Mouse (Mus musculus) liver, embryonic 16.5 days (tissue): ENCODE data around the gene Rpl23. TPM values are rescaled to one million over a fixed set of nuclear protein-coding genes. Genes with fewer than 3 reads are reported as not detected.

Experiments used
- ATAC-seq: fragments of 200-750 bp; cut with Nextera tagmentation; 2 replicates; pipeline ENCODE4 v1.8.0; 2017; ENCODE audit warnings: low read depth, mild to moderate bottlenecking, moderate number of reproducible peaks, moderate library complexity
- H3K27ac ChIP-seq: fragments of 300-500 bp; sonication (generic); 2 replicates; pipeline ENCODE4 v1.5.1; 2014; ENCODE audit warnings: mild to moderate bottlenecking, low read length
- H3K27me3 ChIP-seq: fragments of 300-500 bp; sonication (generic); 2 replicates; pipeline ENCODE4 v1.6.1; 2014; ENCODE audit warnings: low read depth, low read length, mixed read lengths; ENCODE audit not compliant: control insufficient read depth, insufficient read depth
- H3K36me3 ChIP-seq: fragments of 300-500 bp; sonication (generic); 2 replicates; pipeline ENCODE4 v1.6.1; 2014; ENCODE audit warnings: mild to moderate bottlenecking; ENCODE audit not compliant: control insufficient read depth, insufficient read depth
- H3K4me1 ChIP-seq: fragments of 300-500 bp; sonication (generic); 2 replicates; pipeline ENCODE4 v1.6.1; 2014; ENCODE audit warnings: low read depth, low read length, mixed read lengths; ENCODE audit not compliant: control insufficient read depth
- H3K4me2 ChIP-seq: fragments of 300-500 bp; sonication (generic); 2 replicates; pipeline ENCODE4 v1.6.1; 2014; ENCODE audit warnings: low read depth, low read length, mixed read lengths
- H3K4me3 ChIP-seq: fragments of 300-500 bp; sonication (generic); 2 replicates; pipeline ENCODE4 v1.5.1; 2014; ENCODE audit warnings: low read depth, mild to moderate bottlenecking, low read length
- H3K9ac ChIP-seq: fragments of 300-500 bp; sonication (generic); 2 replicates; pipeline ENCODE4 v1.6.1; 2014; ENCODE audit warnings: low read depth, low read length
- H3K9me3 ChIP-seq: fragments of 300-500 bp; sonication (generic); replicated peaks from 2 replicates; pipeline ENCODE4 v1.6.1; 2016; ENCODE audit warnings: low read length; ENCODE audit not compliant: control insufficient read depth
- WGBS: fragments of 180-500 bp; shearing (Covaris S2); extraction: QIAGEN DNeasy Blood & Tissue Kit; methylation state at CpG from one replicate; pipeline ENCODE4 v1.1.7; 2014; ENCODE audit not compliant: insufficient replicate concordance; 5-methylcytosine and 5-hydroxymethylcytosine counted together
- polyA plus RNA-seq: library from polyadenylated mRNA; unstranded; fragments of >200 nt; fragmentation: Nextera tagmentation; extraction: Ambion mirVana; gene quantifications from 2 replicates; pipeline ENCODE4 v1.2.1, GENCODE M21; 2015

Rpl23 gene
- 232 and 261 TPM in 2 replicates for polyA plus RNA-seq

DNA sequence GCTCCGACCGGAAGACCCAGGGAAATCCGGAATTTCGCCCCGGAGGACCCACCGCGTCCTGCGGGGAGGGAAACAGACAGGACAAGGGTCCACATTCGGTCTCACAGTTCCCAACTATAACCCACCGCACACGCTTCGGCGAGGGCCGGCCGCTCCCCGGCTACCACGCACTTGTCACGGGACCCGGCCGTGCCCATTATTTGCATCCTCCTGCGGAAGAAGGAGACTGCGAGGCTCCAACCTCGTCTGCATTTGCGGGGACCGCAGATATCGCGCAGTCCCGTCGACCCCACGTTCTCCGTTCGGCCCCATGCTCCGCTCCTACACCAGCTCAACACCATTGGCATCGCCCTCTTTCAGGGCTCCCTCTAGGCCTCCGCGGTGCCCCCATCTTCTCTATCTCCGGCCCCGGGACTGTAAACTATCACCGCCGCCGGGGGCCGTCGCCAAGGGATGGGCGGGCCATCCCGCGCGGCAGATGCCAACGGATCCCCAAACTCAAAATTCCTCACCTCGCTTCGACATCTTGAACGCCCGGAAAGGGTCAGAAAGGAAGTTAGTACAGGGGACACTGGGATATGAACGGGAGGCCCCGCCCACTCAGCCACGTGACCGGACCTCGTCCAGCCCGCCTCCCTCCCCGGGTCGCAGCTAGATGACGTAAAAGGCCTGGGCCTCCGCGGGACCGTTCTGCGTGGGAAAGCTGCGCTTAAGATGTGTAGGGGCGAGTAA, at the start of gene Rpl23:
Gene Rpl23, minus strand, starts transcription at position 606 of the 732 bp plus-strand sequence.
- ATAC-seq: peak; percentile 95
- H3K4me2 ChIP-seq: peak within 1 kb of the TSS; percentile 83
- 0% methylated on average over 67 of the region's 67 CpGs for WGBS
- H3K9ac ChIP-seq: peak within 1 kb of the TSS; percentile 90
- peaks cover 21% of the 10 kb centered on the region for H3K4me1 ChIP-seq
- no peaks in the 10 kb centered on the region for H3K9me3 ChIP-seq
- peak within 1 kb of the TSS; percentile 86 for H3K4me3 ChIP-seq
- H3K36me3 ChIP-seq: peaks cover 37% of the 10 kb centered on the region
- no peaks in the 10 kb centered on the region for H3K27me3 ChIP-seq
- H3K27ac ChIP-seq: peak within 1 kb of the TSS; percentile 79

DNA sequence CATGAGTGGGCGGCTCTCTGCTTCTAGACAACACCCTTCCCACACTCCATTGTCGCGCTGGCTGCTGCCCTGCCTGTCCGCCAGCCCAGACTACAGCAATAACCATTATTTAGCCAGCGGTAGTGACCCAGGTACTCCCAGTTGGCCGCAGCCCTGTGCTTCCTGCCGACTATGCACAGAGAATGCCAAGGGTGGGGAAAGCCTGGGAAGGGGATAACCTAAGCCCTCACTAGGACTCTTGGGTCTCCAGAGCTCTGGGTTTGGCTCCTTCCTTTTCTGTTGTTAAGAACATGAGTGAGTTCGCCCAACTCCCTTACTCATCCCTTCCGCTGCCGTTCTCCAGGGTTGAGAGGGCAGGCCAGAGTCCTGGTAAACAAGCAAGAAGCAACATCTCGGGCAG, 49.8 kb upstream of the Rpl23 start:
- Histone ChIP-seq H3K9me3 (no peaks in the 10 kb centered on the region), H3K27ac (no peak overlapping the region), H3K4me2 (no peak overlapping the region), H3K27me3 (no peaks in the 10 kb centered on the region), H3K9ac (no peak overlapping the region), H3K4me3 (no peak overlapping the region), H3K36me3 (peaks cover 13% of the 10 kb centered on the region), H3K4me1 (no peaks in the 10 kb centered on the region; the same call in 1 of the 2 replicates)
- ATAC-seq: no peak
- WGBS: 75% methylated on average over 11 of the region's 11 CpGs

DNA sequence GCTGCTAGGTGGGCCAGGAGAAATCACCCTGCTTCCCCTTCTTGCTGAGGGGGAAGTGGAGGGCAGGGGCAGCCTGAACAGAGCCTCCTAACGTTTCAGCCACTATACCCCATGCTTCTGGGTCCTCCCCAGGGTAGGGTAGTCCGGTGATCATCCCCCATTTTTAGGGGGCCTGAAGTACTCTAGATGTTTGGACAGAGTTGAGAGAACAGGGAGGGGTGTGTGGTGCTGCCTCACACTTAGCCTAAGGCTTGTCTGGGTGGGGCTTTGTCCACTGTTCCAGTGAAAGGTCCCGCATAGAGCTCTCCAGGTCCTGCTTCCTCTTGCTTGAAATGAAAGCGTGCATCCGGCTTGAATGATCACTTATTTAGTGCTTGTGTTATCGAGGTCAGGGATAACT, 48.3 kb upstream of the Rpl23 start:
- H3K27ac ChIP-seq: 0 out of 2 replicates have a peak overlapping the region, but pooled peaks have one; percentile 27
- ATAC-seq: no peak
- H3K9ac ChIP-seq: no peak overlapping the region
- no peaks in the 10 kb centered on the region for H3K27me3 ChIP-seq
- WGBS: 43% methylated on average over 6 of the region's 6 CpGs
- no peak overlapping the region for H3K4me2 ChIP-seq
- no peak overlapping the region for H3K4me3 ChIP-seq
- peaks cover 5% of the 10 kb centered on the region; the same call in 1 of the 2 replicates for H3K4me1 ChIP-seq
- H3K9me3 ChIP-seq: no peaks in the 10 kb centered on the region
- H3K36me3 ChIP-seq: peaks cover 16% of the 10 kb centered on the region

DNA sequence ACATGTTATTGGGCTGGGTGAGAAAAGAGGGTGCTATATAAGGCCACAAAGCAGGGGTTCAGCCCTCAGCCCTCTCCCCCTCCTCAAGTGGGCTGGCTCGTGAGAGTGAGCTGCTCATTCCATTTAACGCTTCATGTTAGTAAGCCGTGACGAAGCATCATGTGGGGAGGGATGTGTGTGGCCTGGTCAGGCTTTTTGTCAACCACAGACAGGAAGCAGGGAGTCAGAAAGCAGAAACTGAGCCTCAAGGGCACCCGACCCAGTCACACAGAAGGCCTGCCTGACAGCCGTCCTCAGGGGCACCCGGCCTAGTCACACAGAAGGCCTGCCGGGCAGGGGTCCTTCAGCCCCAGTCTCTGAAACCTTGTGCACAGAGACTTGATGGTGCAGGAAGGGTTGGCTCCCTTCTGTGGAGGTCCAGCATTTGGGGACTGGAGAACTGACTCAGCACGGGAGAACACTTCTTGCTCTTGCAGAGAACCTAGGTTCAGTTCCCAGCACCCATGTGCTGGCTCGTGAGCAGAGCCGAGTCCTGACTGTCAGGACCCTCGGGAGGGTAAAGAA, 47.8 kb upstream of the Rpl23 start:
- no peak overlapping the region for H3K4me3 ChIP-seq
- H3K9ac ChIP-seq: no peak overlapping the region
- H3K4me1 ChIP-seq: peaks cover 5% of the 10 kb centered on the region
- H3K36me3 ChIP-seq: peaks cover 16% of the 10 kb centered on the region
- 32% methylated on average over 12 of the region's 12 CpGs for WGBS
- ATAC-seq: peak; percentile 9; the same call in 1 of the 2 replicates
- no peaks in the 10 kb centered on the region for H3K9me3 ChIP-seq
- H3K27ac ChIP-seq: peak overlapping the region; percentile 75; the same call in 1 of the 2 replicates
- no peaks in the 10 kb centered on the region for H3K27me3 ChIP-seq
- H3K4me2 ChIP-seq: no peak overlapping the region

DNA sequence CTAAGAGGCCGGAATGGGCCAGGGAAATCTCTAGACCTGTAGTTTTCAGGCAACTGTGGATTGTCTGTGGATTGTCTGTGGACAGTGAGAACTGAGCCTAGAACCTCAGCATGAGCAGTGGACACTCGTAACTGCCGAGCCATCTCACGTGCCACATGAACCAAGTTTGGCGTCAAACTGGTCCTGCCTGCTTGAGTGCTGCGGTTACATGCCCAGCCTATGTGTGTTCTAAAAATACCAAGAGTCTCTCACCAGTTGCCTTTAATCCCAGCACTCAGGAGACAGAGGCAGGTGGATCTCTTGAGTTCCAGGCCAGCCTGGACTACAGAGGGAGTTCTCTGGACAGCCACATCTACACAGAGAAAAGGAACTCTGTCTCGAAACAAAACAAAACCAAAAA, 47.1 kb upstream of the Rpl23 start:
- no peaks in the 10 kb centered on the region for H3K27me3 ChIP-seq
- H3K36me3 ChIP-seq: peaks cover 12% of the 10 kb centered on the region
- ATAC-seq: no peak
- no peaks in the 10 kb centered on the region for H3K9me3 ChIP-seq
- peaks cover 5% of the 10 kb centered on the region for H3K4me1 ChIP-seq
- H3K4me3 ChIP-seq: no peak overlapping the region
- 52% methylated on average over 7 of the region's 7 CpGs for WGBS
- H3K27ac ChIP-seq: peak overlapping the region; percentile 75; the same call in 1 of the 2 replicates
- H3K4me2 ChIP-seq: no peak overlapping the region
- no peak overlapping the region for H3K9ac ChIP-seq

DNA sequence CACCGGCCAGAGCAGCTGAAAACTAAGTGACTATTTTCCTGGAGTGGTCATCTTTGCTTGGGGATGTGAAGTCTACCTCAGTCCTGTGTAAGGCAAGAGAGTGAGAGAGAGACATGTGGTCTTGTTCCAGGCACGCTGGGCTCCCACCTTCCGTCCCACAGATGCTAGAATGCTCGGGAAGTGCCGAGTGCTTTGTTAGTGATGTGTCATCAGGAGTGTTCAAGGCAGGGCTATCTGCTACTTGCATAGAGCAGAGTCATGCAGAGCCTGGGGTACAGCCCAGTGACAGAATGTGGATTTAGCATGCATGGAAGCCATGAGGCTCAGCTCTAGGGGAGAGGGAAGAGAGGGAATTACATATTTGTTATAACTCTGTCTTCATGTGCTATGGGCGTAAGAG, 45.4 kb upstream of the Rpl23 start:
- no peak for ATAC-seq
- no peaks in the 10 kb centered on the region for H3K9me3 ChIP-seq
- H3K27ac ChIP-seq: no peak overlapping the region
- H3K4me2 ChIP-seq: no peak overlapping the region
- H3K36me3 ChIP-seq: peaks cover 5% of the 10 kb centered on the region
- no peak overlapping the region for H3K4me3 ChIP-seq
- peaks cover 5% of the 10 kb centered on the region for H3K4me1 ChIP-seq
- no peaks in the 10 kb centered on the region for H3K27me3 ChIP-seq
- 68% methylated on average over 6 of the region's 6 CpGs for WGBS
- no peak overlapping the region for H3K9ac ChIP-seq

DNA sequence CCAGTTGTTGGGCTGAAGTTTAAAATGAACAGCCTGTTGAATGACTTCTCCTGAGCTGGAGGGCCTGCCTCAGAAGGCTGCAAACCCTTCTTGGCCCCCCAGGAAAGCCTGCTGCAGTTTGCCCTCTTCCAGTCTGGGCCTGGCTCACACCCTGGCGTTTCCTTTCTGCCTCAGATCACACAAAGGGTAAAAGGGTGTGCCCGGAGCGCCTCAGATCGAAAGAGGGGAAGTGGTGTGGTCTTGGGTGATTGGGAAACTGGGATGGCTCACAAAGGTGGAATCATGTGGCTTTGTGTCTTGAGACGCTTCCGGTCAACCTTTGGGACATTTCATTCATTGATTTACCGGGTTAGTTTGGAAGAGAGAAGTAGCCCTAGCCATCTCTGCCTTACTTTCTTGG, 44.2 kb upstream of the Rpl23 start:
- H3K27ac ChIP-seq: 0 out of 2 replicates have a peak overlapping the region, but pooled peaks have one; percentile 26
- no peak overlapping the region for H3K9ac ChIP-seq
- H3K36me3 ChIP-seq: peaks cover 5% of the 10 kb centered on the region
- H3K4me3 ChIP-seq: no peak overlapping the region
- no peak for ATAC-seq
- no peak overlapping the region for H3K4me2 ChIP-seq
- WGBS: 34% methylated on average over 7 of the region's 7 CpGs
- no peaks in the 10 kb centered on the region for H3K27me3 ChIP-seq
- no peaks in the 10 kb centered on the region for H3K9me3 ChIP-seq
- H3K4me1 ChIP-seq: peaks cover 8% of the 10 kb centered on the region

DNA sequence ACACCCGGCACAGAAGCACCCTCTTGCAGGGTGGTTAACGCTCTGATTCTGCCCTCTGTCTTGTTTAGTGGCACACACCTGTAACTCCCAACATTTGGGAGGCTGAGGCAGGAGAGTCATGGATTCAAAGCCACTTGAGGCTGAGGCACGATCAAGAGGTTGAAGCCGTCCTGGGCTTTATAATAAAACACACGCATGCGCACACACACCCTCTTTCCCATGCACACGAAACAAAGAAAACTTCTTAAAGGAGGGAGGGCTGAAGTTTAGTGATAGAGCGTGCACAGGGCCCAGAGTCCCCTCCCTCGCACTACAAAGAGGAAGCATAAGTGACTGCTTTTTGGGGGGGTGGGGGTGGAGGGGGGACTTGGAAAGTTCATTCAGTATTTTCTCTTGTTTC, 43.7 kb upstream of the Rpl23 start:
- peaks cover 11% of the 10 kb centered on the region for H3K4me1 ChIP-seq
- no peaks in the 10 kb centered on the region for H3K9me3 ChIP-seq

DNA sequence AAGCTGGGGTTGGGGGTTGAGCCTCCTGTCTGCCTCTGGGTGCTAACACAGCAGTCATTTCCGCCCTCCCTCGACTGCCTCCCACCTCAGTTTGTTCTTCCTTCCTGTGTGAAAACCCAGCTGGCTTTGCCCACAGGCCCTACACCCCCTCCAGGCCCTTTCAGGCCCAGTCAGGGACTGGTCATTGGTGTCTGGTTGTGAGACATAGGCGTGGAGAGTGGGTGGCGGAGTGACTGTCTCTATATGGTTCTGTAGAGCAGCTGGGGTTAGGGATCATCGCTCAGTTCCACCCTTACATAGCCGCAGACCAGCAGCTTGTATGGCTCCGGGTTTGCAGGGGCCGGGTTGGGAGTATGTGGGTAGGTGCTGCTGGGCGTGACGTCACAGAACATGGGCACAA, 43.1 kb upstream of the Rpl23 start:
- ATAC-seq: no peak
- Histone ChIP-seq H3K27ac (no peak overlapping the region), H3K36me3 (peaks cover 5% of the 10 kb centered on the region), H3K4me1 (peaks cover 15% of the 10 kb centered on the region), H3K9me3 (no peaks in the 10 kb centered on the region), H3K4me3 (no peak overlapping the region), H3K9ac (no peak overlapping the region), H3K27me3 (no peaks in the 10 kb centered on the region), H3K4me2 (no peak overlapping the region)
- WGBS: 56% methylated on average over 10 of the region's 10 CpGs

More for the DNA sequence above, 43.7 kb upstream of the Rpl23 start:
- Histone ChIP-seq H3K9ac (no peak overlapping the region), H3K36me3 (peaks cover 5% of the 10 kb centered on the region), H3K4me2 (no peak overlapping the region), H3K27me3 (no peaks in the 10 kb centered on the region), H3K27ac (0 out of 2 replicates have a peak overlapping the region, but pooled peaks have one; percentile 26), H3K4me3 (no peak overlapping the region)
- 39% methylated on average over 8 of the region's 9 CpGs for WGBS
- ATAC-seq: no peak
